Mouse (Mus musculus): ENCODE measurements at regions not wholly inside any gene's neighbourhood (a gene's known extent, or its start where the extent isn't known, plus 50 kb on each side); places are given as distances from the start of the nearest gene placed in this dataset.

- no peak for DNase-seq (ENCODE audit: low read depth, low spot score)
Measured at GRCm38 (mm10) chr4:66622650-66623394, 204.6 kb upstream of the Tlr4 start.

- DNase-seq (ENCODE audit: low read depth, low spot score) = no peak
Measured at GRCm38 (mm10) chr4:66618811-66619440, 208.5 kb upstream of the Tlr4 start.

GRCm38 (mm10) chr4:66617743-66618736 lies 209.3 kb upstream of the Tlr4 start:
- no peak for DNase-seq (ENCODE audit: low read depth, low spot score)

GRCm38 (mm10) chr4:66617101-66617500 lies 210.3 kb upstream of the Tlr4 start:
- no peak for DNase-seq (ENCODE audit: low read depth, low spot score)

- DNase-seq (ENCODE audit: low read depth, low spot score) = no peak
Measured at GRCm38 (mm10) chr4:66604849-66605248, 200.4 kb upstream of the Astn2 start.

GRCm38 (mm10) chr4:66598737-66599136 lies 194.3 kb upstream of the Astn2 start:
- DNase-seq (ENCODE audit: low read depth, low spot score) = no peak

GRCm38 (mm10) chr4:66586647-66587046 lies 182.2 kb upstream of the Astn2 start:
- DNase-seq (ENCODE audit: low read depth, low spot score) = no peak

GRCm38 (mm10) chr4:66586166-66586565 lies 181.8 kb upstream of the Astn2 start:
- DNase-seq (ENCODE audit: low read depth, low spot score) = no peak

- DNase-seq (ENCODE audit: low read depth, low spot score) = no peak
Measured at GRCm38 (mm10) chr4:66556936-66557335, 152.5 kb upstream of the Astn2 start.

- DNase-seq (ENCODE audit: low read depth, low spot score) = no peak
Measured at GRCm38 (mm10) chr4:66550306-66551104, 146.1 kb upstream of the Astn2 start.

- DNase-seq (ENCODE audit: low read depth, low spot score) = no peak
Measured at GRCm38 (mm10) chr4:66542833-66543436, 138.5 kb upstream of the Astn2 start.

GRCm38 (mm10) chr4:66524456-66524855 lies 120.0 kb upstream of the Astn2 start:
- DNase-seq (ENCODE audit: low read depth, low spot score) = no peak

- no peak for DNase-seq (ENCODE audit: low read depth, low spot score)
Measured at GRCm38 (mm10) chr4:66523886-66524245, 119.5 kb upstream of the Astn2 start.

- DNase-seq (ENCODE audit: low read depth, low spot score) = no peak
Measured at GRCm38 (mm10) chr4:66523238-66523885, 119.0 kb upstream of the Astn2 start.

GRCm38 (mm10) chr4:66522097-66522809 lies 117.8 kb upstream of the Astn2 start:
- no peak for DNase-seq (ENCODE audit: low read depth, low spot score)

- DNase-seq (ENCODE audit: low read depth, low spot score) = no peak
Measured at GRCm38 (mm10) chr4:66520796-66521195, 116.4 kb upstream of the Astn2 start.

- no peak for DNase-seq (ENCODE audit: low read depth, low spot score)
Measured at GRCm38 (mm10) chr4:66515815-66516214, 111.4 kb upstream of the Astn2 start.

GRCm38 (mm10) chr4:66483496-66483895 lies 79.1 kb upstream of the Astn2 start:
- DNase-seq (ENCODE audit: low read depth, low spot score) = no peak

GRCm38 (mm10) chr4:66482495-66483291 lies 78.3 kb upstream of the Astn2 start:
- peak; percentile 28 for DNase-seq (ENCODE audit: low read depth, low spot score)
